Mouse (Mus musculus): ENCODE results near the gene Pou2f1.
A peak's percentile ranks its signal among the peaks of the same experiment; 100 is the strongest.
"Not testable (repeated sequence)": the region's sequence is repeated elsewhere in the genome, so short reads cannot be mapped to it uniquely, and the experiment has no call there.

Pou2f1 gene

DNA sequence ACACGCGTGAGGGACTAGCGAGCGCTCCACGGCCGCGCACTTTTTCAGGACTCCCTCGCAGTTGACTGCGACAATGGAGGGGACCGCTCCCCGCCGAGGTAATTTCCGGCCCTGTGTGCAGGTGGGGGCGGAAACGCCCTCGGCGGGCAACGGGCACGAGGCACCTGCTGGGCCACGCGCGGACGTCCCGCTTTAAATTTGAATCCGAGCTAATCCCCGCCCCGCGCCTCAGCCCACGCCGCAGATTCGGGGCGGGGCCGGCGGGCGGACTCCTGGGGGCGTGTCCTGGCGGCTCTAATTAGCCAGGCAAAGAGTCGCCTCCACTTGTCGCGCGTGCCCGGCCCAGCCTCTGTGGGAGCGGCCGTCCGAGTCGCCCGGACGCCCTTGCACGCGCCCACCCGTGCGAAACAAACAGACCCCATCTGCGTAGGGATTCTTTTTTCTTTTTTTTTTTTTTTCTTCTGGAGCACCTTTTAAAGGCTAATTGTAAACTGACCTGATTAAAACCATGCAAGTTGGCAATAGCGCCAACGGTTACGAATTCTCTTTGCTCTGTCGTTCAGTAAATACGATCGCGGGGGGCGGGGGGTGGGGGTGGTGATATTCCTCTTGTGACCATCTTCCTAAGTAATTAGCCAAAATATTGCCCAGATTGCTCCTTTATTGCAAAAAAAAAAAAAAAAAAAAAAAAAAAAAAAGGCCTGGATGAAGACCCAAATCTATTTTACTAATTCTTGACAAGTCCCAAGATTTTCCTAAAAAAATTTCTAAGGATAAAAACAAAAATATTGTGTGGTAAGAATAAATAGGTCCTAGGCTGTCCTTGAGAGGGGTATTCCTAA is 924 bp upstream of the Pou2f1 start:
- DNase-seq (ENCODE audit: low read depth, low spot score), result peak; percentile 81

DNA sequence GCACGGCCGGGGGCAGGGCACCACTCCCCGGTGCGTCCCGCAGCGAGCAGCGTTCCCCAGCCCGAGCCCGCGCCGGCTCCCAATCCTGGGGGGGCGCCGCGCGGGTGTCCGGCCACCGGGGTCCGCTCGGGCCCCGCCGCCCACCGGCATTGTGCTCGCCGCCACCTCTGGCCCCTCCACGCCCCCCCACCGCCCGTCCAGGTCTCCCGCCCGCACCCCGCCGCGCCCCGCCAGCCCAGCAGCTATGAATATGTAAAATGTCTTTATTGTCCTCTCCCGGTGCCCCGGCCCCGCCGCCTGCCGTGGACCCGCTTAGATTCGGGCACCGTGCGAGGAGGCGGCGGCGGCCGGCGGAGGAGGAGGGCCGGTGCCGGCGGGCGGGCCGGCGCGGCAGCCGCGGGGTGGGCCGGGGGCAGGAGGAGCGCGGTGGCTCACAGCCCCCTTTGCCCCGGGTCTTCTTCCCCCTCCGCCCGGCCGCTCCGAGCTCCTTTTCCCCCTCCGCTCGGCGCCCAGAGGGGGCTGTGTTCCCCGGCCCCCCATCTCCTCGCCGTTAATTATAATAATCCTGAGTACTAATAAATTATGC is 481 bp downstream of the Pou2f1 start:
- DNase-seq (ENCODE audit: low read depth, low spot score), result no peak

DNA sequence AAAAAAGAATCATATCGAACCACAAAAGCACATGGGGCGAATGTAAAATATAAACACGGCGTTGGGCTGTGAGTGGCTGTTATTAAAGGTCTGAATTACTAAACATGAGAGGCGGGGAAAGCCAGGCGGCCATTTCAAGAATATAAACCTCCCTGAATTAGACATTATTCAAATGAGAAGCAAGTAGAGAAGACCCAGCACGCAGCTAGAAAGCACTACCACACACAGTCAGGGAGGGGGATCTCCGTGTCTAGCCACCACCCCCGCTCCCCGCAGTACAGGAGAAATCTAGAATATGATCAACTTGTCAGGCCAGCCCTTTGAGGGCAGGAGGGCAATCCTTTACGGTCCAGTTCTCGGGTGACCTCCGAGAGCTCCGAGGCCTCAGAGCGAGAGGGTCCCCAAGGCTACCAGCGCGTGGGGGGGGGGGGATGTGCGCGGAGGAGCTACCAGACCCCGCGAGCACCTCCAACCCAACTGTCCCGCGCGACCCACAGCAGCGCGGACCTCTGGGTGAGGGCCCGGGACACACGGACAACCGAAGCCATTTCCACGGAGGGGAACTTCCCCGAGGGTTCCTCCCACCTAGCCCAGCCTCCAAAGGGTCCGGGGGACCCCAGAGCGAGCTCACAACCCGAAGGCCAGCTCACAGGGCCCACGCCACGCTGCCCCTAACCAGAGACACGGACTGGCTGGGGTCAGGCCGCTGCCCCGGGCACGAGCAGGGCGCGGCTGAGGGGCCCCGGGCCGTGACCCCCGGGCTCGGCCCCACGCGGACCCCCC is 1.2 kb downstream of the Pou2f1 start:
- DNase-seq (ENCODE audit: low read depth, low spot score), result peak; percentile 20

DNA sequence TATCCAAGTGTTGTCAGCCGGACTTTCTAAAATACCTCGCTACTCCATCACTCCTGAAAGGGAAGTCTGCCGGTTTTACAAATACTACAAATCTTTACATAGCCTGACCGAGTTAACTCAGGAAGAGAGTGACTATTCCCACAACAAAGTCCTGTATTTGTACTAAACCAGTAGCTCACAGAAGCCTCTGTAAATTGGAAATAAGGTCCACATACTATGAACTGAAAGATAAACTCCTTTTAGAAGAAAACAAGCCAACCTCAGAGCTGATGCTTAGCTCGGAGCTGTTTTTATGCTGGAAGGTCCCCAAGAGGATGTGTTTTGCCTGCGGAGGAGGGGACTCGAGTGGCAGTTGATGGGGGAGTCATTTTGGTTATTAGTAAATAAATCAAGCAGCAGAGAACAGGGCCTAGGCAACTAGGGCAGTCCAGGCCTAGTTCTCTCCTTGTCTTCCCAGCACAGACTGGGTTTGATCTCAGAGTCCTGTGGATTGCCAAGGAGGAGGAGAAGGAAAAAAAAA is 1.8 kb downstream of the Pou2f1 start:
- peak; percentile 23 for DNase-seq (ENCODE audit: low read depth, low spot score)

DNA sequence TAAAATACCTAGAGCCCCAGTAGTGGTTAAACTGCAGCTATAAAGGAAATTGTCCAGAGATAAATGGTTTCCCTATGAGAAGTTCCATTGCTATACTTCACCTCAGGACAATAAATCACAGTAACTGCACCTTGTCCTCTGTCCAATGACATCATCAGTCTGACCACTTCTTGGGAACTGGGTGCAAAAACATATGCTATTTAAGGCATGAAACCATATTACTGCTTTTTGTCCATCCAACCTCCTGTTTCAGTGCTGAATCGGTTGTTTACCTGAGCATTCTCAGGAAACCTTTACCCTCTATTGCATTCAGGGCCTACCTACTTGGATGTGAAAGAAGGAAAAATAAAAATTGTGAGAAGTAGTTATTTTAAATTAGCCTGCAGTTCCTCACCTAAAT is 2.8 kb downstream of the Pou2f1 start:
- DNase-seq (ENCODE audit: low read depth, low spot score), result no peak

DNA sequence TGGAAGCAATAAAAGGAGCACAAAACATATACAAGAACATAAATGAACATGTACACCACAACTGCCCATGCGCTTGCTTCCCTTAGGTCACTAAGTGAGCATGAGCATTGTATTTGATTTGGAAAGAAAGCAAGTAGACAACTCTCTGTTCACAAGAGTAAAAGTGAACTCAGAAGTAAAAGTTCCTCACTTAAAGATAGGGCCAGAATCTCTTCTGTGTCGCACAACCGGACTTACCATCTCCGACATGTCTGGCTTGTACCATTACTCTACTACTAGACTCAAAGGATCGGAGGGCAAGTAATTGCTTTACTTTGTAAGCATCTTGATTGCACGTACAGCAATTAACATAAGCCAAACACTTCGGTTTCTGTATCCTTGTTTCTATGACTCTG is 6.8 kb downstream of the Pou2f1 start:
- no peak for DNase-seq (ENCODE audit: low read depth, low spot score)

DNA sequence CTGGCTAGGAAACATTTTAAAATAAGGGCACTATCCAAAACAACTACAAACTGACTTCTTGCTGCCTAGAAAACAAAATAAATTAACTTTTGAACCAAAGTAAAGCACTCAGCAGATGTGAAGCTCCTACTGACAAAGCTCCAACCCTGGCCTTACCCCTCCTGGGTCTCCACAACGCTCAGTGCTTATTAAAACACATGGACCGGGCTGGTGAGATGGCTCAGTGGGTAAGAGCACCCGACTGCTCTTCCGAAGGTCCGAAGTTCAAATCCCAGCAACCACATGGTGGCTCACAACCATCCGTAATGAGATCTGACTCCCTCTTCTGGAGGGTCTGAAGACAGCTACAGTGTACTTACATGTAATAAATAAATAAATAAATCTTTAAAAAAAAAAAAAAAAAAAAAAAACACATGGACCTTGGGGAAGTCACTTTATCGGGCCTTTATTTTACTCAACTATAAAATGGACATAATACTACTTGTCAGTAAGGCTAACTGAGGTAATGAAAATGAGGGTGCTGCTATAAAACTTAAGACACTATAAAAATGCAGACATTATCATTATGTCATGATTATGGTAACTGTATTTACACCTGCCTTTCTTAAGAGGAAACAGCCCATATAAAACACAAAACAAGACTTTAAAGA is 7.3 kb downstream of the Pou2f1 start:
- DNase-seq (ENCODE audit: low read depth, low spot score), result not testable (repeated sequence)

DNA sequence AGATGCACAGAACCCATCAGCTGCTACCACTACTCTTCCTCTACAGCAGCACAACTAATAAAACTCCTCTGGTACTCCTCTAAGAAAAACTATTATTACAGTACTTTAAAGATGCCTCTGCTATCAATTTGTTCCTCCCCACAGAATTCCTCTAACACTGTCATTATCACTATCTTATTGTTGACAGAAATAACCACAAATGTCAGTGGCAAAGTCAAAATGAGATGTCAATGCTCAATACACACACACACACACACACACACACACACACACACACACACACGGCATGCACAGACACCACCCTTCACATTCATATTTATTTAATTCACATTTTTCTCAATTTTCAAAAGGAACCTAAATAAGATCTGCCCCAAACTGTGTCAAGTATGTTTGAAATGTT is 8.2 kb downstream of the Pou2f1 start:
- DNase-seq (ENCODE audit: low read depth, low spot score), result no peak

DNA sequence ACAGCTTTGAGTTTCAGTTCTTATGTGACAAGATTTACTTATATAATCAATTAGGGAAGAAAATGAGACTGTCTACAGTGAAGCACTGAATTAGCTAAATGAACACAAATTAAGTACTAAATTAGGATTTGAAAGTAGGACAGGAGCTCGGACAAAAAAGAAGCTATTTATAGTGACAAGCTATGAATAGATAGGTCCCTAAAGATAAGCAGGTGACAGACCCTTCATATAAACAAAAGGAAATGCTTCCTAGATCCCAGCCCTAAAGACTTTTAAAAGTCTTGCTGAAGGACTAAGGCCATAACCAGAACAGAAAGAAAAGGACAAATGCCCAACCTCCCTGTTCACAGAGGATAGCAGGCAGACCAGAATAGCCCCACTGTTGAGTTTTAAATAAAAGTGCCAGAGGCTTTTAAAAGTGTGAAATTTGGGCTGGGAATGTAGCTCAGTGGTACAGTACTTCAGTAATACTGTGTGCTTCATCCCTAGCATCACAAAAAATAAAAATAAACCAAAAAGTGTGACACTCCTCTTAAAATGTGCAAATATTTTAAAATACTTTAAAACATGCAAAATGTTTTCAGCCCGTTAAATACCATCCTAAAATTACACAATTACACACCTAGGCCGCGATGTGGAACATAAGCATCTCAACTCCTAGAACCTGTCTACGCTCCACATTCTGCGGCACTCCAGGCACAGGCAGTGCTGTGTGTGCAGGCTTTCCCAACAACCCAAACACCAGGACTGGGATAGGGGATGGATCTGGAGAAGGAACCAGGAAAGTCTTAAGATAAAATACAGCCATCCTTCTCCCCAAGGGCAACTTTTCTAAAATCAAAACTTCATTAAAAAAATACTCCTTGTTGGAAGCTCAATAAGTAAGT is 9.0 kb downstream of the Pou2f1 start:
- no peak for DNase-seq (ENCODE audit: low read depth, low spot score)

DNA sequence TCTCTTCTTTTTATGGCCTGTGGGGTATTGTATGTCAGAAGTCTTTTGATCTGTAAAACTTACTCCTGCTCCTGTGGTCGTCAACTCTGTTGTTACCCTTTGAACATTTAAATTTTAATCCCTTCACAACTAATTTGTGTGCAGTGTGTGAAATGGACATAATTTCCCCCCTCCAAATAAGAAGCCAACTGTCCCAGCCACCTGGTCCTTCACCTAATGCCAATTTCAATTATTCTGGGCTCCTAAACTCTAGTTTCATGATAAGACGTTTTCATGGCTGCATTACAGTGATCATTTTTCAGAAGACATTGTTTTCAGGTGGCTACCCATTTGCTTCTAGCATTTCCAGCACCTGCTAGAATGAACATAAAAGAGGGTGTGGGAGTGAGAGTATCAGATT is 13.9 kb downstream of the Pou2f1 start:
- DNase-seq (ENCODE audit: low read depth, low spot score), result no peak

DNA sequence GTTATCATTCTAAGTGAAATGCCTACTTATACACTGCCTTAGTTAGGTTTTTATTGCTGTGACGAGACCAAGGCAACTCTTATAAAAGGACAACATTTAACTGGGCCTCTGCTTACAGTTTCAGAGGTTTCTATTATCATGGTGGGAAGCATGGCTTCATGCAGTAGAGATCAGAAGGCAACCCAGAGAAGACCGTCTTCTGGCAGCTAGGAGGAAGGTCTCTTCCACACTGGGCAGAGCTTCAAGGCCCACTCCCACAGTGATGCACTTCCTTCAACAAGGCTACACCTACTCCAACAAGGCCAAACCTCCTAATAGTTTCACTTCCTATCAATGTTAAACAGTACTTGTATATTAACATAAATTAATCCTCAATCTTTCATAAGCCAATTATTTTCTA is 14.4 kb downstream of the Pou2f1 start:
- no peak for DNase-seq (ENCODE audit: low read depth, low spot score)

DNA sequence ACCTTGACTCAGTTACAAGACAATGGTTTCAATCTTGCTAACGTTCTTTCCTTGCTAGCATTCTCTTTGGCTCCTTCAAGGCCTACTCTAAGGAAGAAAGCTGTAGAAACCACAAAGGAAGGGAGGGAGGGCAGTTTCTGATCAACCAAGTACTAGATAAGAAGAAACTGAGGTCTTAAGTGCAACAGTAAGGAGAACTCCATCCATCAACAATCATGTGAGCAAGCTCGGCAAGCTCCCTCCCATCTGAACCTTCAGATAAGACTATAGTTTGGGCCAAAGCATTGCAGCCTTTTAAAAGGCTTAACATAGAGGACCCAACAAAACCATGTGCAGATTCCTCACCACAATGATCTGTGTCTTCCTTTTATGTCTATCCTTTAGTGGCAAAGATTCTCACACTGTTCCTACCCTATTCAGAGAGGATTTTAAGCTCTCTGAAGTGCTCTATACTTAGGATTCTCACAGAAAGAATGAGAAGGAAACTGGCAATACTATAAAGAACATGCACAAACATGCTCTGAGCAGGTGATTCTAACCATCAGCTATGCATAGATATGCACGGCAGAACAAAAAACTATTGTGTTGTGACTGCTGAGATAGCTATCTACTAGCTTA is 16.6 kb downstream of the Pou2f1 start:
- no peak for DNase-seq (ENCODE audit: low read depth, low spot score)

DNA sequence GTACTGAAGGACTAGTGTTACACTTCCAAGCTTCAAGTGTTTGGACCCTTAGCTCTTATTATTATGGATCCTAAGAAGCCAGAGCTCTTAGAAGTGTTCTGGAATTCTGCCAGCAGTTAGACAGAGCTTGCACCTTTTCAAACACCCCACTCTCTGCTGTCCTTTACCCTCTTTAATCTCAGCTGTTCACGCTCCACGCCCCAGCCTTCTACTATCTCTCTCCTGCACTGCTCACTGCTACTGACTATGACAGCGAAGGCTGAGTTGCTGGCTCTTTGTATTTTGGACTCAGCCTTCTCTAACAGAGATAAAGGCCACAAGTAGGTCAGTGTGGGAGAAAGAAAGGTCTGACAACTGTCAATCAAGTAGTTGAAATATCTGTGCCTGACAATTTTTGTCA is 17.3 kb downstream of the Pou2f1 start:
- DNase-seq (ENCODE audit: low read depth, low spot score), result no peak

DNA sequence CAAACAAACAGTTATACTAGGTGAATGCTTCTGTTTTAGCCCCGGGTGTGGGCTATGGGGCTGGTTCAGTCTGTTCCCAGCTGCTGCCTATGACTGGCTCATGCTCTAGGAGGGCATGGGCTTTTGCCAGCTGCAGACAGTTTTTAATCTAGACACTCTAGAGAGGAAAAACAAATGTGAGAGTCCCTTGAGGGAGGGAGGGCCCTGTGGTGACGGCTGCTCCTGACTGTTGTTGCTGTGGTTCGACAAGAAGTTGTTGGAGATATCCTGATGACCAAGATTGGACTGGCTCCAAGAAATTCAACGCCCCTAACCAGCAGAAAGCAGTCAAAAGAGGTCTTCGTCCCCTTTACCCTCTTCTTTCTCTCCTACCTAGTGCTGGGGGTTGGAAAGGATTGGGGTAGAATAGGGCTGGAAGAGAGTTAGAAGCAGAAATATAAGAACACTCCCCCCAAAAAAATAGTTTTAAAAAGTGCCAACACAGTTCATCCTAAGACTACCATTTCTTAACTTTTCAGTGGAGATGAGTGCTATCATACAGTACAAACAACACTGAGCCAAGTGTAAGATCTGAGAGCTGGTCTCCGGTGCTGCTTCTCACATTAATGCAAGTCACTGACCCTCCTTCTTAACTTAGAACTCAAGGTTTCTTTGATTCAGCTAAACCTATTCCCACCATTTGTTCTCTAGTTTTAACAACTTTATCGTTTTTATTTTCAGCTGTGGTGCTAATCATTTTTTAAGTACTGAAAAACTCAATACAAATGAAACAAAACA is 25.6 kb downstream of the Pou2f1 start:
- DNase-seq (ENCODE audit: low read depth, low spot score), result no peak

DNA sequence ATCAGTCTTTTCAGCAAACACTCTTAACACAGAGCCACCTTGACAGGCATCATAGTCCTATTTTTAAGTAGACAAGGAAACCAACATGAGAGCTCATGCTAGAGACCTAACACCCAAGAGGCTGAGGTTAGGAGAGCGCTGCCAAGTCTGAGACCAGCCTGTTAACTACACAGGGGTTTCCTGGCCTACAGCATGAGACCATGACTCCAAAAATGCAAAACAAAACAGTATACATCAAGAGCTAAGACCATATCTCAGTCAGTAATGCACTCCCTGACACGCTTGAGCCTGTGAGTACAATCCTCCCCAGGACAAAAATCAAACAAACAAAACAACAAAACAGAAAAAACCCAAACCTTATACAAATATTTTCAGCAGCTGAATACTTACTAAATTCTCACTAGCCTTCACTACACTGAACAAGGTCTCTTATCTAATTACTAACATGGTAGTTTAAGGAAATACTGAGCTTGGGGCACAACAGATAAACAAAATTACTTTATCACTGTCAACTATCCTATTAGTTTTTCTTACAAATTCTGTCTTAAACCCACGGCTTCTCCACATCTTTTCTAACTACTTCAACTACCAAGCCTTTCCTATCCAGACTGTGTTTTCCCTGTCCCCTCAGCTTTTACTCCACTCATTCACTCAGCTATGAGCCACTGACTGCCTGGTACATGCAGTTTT is 33.3 kb downstream of the Pou2f1 start:
- DNase-seq (ENCODE audit: low read depth, low spot score), result no peak

DNA sequence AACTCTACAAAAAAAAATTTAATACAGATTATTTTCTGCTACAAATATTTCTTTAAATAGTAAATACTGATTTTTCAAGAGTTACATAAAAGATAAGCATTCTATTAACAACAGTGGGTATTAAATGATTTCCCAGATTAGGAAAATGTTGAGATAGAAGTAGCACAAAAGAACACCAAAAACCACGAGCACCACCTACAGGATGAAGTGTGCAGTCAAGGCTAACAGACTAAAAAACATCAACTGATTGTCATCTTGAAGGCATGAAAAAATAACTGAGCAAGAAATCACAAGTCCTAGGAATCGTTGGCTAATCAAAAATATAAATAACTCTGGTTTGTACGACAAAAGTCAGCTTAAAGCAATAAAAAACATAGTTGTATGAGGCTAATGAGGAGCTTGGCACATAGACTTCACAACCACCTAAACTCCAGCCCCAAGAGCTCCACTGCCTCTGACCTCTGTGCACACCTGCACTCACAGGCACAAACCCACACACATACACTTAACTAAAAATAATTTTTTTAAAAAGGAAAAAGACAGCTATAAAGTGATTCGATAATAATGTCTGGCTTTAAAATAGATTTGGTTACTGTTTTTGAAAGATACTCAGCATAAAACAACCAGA is 35.3 kb downstream of the Pou2f1 start:
- DNase-seq (ENCODE audit: low read depth, low spot score), result peak; percentile 12

DNA sequence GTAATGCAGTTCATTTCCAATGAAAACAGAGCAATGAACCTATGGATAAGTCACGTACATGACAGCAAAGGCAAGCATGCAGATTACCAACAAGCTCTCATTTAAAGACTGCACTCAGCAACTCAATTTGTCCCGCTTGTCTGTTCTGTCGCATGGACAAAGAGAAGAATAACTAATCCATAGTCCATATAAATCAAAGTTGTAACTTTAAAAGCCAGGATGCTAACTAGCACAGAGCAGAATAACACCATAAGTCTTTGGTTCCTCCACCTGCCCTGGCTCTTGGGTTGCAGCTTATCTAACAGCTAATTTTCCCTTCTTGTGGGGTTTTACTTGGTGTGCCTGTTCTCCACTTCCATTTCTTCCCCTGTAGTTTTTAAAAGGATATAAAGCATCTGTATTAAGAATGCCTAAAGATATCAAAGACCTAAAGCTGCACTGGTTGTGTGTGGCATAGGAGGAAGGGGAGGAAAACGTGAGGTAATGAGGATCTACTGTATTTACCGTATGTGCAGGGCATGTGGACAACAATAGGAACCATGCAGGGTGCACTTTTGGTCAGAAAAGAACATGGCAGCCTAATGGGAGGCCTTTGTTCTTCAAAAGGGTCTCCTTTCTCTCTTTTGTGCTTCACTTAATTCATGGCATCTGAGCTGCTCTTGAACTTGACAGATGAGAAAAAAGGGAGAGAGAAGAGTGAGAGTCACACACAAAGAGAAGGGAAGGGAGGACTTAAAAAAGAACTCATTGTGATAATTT is 36.1 kb downstream of the Pou2f1 start:
- DNase-seq (ENCODE audit: low read depth, low spot score), result no peak

Measured in forelimb bud, embryonic 11.5 days (tissue).